In the genomic region with DNA sequence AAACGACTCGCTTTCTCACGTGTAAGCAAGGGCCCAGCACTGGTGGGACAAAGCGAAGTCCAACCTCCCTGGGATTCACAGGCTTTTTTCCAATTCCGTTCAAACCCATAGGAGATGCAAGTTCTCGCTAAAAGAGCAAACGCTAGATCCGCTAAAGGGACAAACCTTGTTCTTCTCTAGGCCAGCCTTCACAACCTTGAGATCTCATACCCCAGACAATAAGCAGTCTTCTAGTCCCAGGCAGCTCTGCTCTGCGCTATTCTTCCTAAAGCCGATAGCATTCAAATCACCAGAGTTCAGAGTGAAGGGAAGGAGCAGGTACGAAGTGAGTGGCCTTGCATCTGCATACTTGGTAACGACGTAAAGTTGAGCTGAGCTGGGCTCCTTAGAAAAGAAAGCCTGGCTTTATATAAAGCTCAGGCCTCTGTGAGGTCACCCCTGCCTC, we compare ENCODE assay signal across 8 mouse cellular contexts. TPM values are rescaled to one million over a fixed set of nuclear protein-coding genes. Genes with fewer than 3 reads are reported as not detected.
DNase-seq lines count a peak whose midpoint lies in the region; ATAC-seq and TF ChIP-seq lines count a peak whose summit lies in the region.

No protein-coding gene starts in this region.

- H3K27me3 ChIP-seq in liver, adult 2 months (ENCODE audit: control insufficient read depth, insufficient read depth, low read length), result no peaks in the 10 kb centered on the region
- H3K27me3 ChIP-seq in kidney, embryonic 15.5 days, result no peaks in the 10 kb centered on the region
- H3K27me3 ChIP-seq in neural tube, embryonic 13.5 days, result no peaks in the 10 kb centered on the region

- 17% methylated on average over 13 of the region's 13 CpGs for WGBS in liver, adult 2 months
- WGBS in kidney, embryonic 15.5 days, result 7% methylated on average over 13 of the region's 13 CpGs
- 7% methylated on average over 13 of the region's 13 CpGs for WGBS in neural tube, embryonic 13.5 days

- peak overlapping the region; percentile 92 for H3K4me2 ChIP-seq in kidney, embryonic 15.5 days
- H3K4me2 ChIP-seq in neural tube, embryonic 13.5 days, result peak overlapping the region; percentile 89

- H3K4me3 ChIP-seq in liver, adult 2 months (ENCODE audit: insufficient read depth, low read depth, low read length), result peak overlapping the region; percentile 94
- peak overlapping the region; percentile 83 for H3K4me3 ChIP-seq in embryonic fibroblast, embryonic 13.5 days (ENCODE audit: insufficient read depth, low read length)
- peak overlapping the region; percentile 70 for H3K4me3 ChIP-seq in kidney, embryonic 15.5 days (replicated peaks)
- peak overlapping the region; percentile 85 for H3K4me3 ChIP-seq in neural tube, embryonic 13.5 days

- no peaks in the 10 kb centered on the region for H3K9me3 ChIP-seq in kidney, embryonic 15.5 days (replicated peaks)
- no peaks in the 10 kb centered on the region for H3K9me3 ChIP-seq in neural tube, embryonic 13.5 days

- H3K79me2 ChIP-seq in liver, adult 2 months (ENCODE audit: control insufficient read depth, insufficient read depth, low read length), result peaks cover 32% of the 10 kb centered on the region

- peak overlapping the region; percentile 22; the same call in 1 of the 2 replicates for H3K27ac ChIP-seq in liver, adult 2 months (replicated peaks; ENCODE audit: insufficient read depth, low read depth, low read length)
- H3K27ac ChIP-seq in embryonic fibroblast, embryonic 13.5 days (ENCODE audit: insufficient read depth, low read length), result peak overlapping the region; percentile 92
- peak overlapping the region; percentile 98 for H3K27ac ChIP-seq in kidney, embryonic 15.5 days
- H3K27ac ChIP-seq in neural tube, embryonic 13.5 days (replicated peaks), result peak overlapping the region; percentile 64

- peak; percentile 70 for DNase-seq in liver, adult 2 months (ENCODE audit: extremely low read depth, low read depth, low spot score)
- DNase-seq in liver, result no peak
- DNase-seq in B cell, adult 2 months, result no peak
- no peak for DNase-seq in left cerebral cortex, postnatal 25 days (ENCODE audit: low spot score in 2 of 2)
- DNase-seq in gastrocnemius, postnatal 10 days, result no peak

- H3K4me1 ChIP-seq in liver, adult 2 months (ENCODE audit: control insufficient read depth, insufficient read depth, low read length), result peaks cover 9% of the 10 kb centered on the region
- peaks cover 8% of the 10 kb centered on the region for H3K4me1 ChIP-seq in embryonic fibroblast, embryonic 13.5 days (ENCODE audit: control insufficient read depth, insufficient read depth, low read length)
- H3K4me1 ChIP-seq in kidney, embryonic 15.5 days, result peaks cover 44% of the 10 kb centered on the region
- peaks cover 36% of the 10 kb centered on the region for H3K4me1 ChIP-seq in neural tube, embryonic 13.5 days (replicated peaks)

- peak overlapping the region; percentile 44 for H3K9ac ChIP-seq in liver, adult 2 months (ENCODE audit: low read depth, low read length)
- peak overlapping the region; percentile 91 for H3K9ac ChIP-seq in kidney, embryonic 15.5 days
- peak overlapping the region; percentile 88 for H3K9ac ChIP-seq in neural tube, embryonic 13.5 days

- intact Hi-C loops in left cerebral cortex, postnatal 25 days (cut with DNase I), result loop anchor here (10.0 kb wide), 1 partner anchor 208 kb away; no protein-coding TSS in a partner anchor

- H3K36me3 ChIP-seq in liver, adult 2 months (ENCODE audit: control insufficient read depth, insufficient read depth, low read length), result peaks cover 3% of the 10 kb centered on the region; the same call in 1 of the 2 replicates
- H3K36me3 ChIP-seq in kidney, embryonic 15.5 days, result peaks cover 19% of the 10 kb centered on the region
- no peaks in the 10 kb centered on the region for H3K36me3 ChIP-seq in neural tube, embryonic 13.5 days

- no peak for TF ChIP-seq POLR2A in liver, adult 2 months (IDR thresholded peaks at IDR 0.05; ENCODE audit: extremely low read depth, insufficient read depth, low read length)
- TF ChIP-seq POLR2A in embryonic fibroblast, embryonic 13.5 days (IDR thresholded peaks at IDR 0.05; ENCODE audit: low read depth, low read length), result no peak

- TF ChIP-seq CTCF in liver, adult 2 months (IDR thresholded peaks at IDR 0.05; ENCODE audit: low read depth, low read length), result no peak
- no peak for TF ChIP-seq CTCF in embryonic fibroblast, embryonic 13.5 days (IDR thresholded peaks at IDR 0.05; ENCODE audit: borderline replicate concordance, insufficient read depth, low read length)

- ATAC-seq in kidney, embryonic 15.5 days (replicated peaks; ENCODE audit: low FRiP score), result no peak
- ATAC-seq in neural tube, embryonic 13.5 days (ENCODE audit: low read depth), result 0 out of 2 replicates have a peak, but pooled peaks have one; percentile 15

RNA-seq across cellular contexts. Expression of a gene that starts 1.2 kb away (rescaled TPM):
- total RNA-seq in liver, adult 2 months (2014; rRNA removed), result 12.4 and 17.1 TPM in 2 replicates
- 3.4 and 3.5 TPM in 2 replicates for polyA plus RNA-seq in liver, adult 2 months (2012; rRNA removed)
- 134 and 136 TPM in 2 replicates for polyA plus RNA-seq in embryonic fibroblast, embryonic 13.5 days (2011; ENCODE audit: insufficient read length, low read depth, missing spikeins)
- 66.4 and 67.8 TPM in 2 replicates for polyA plus RNA-seq in kidney, embryonic 15.5 days (2015; fragmentation: Nextera tagmentation; extraction: Ambion mirVana)
- polyA plus RNA-seq in neural tube, embryonic 13.5 days (2015; fragmentation: Nextera tagmentation; extraction: Ambion mirVana), result 19.9 and 28.0 TPM in 2 replicates
- total RNA-seq in left cerebral cortex, postnatal 25 days (2021), result 1 to 10 TPM; 7.5 to 8.9 TPM
- total RNA-seq in gastrocnemius, postnatal 10 days (2021), result 10 to 100 TPM in 1 of 2 experiments, 1 to 10 TPM in 1; 8.2 to 12.8 TPM

Comparison
In these comparisons a context has a peak if more than half of its experiments do, and no peak if none do; other contexts are left out.
1. H3K27ac ChIP-seq: peak in every context shown above with its lines; median percentile 98 in kidney, embryonic 15.5 days; 92 in embryonic fibroblast, embryonic 13.5 days; 64 in neural tube, embryonic 13.5 days; 22 in liver, adult 2 months.